Mouse (Mus musculus) monocyte, adult 5-6 weeks (primary cell): Measurements from ENCODE around the gene Spata13. TPM values are rescaled to one million over a fixed set of nuclear protein-coding genes. Genes with fewer than 3 reads are reported as not detected.

Experiments
- ATAC-seq: fragments of 153-309, 156-312 bp; replicated peaks from 2 replicates; pipeline ENCODE4 v1.8.0; 2017; ENCODE audit warnings: mild to moderate bottlenecking; ENCODE audit not compliant: low TSS enrichment, insufficient number of reproducible peaks, severe bottlenecking, poor library complexity, low FRiP score
- total RNA-seq: library from RNA; stranded (forward); fragments of 200-1000, 200-491, 200-594 nt; gene quantifications from 3 replicates; pipeline ENCODE4 v1.2.3, GENCODE M21; 2017

Gene Spata13
- total RNA-seq, 1 experiment from 2014 or later, result 207 TPM

- no peak for ATAC-seq
Measured at GRCm38 (mm10) chr14:60664641-60665040, 30.8 kb downstream of the Spata13 start.

GRCm38 (mm10) chr14:60665263-60665662 lies 31.5 kb downstream of the Spata13 start:
- ATAC-seq, result no peak

- peak; percentile 53 for ATAC-seq
Measured at GRCm38 (mm10) chr14:60666252-60666651, 32.5 kb downstream of the Spata13 start.

- no peak for ATAC-seq
Measured at GRCm38 (mm10) chr14:60670191-60670590, 36.4 kb downstream of the Spata13 start.

GRCm38 (mm10) chr14:60671504-60671903 lies 37.7 kb downstream of the Spata13 start:
- ATAC-seq, result no peak

- no peak for ATAC-seq
Measured at GRCm38 (mm10) chr14:60675697-60676096, 41.9 kb downstream of the Spata13 start.

- ATAC-seq, result no peak
Measured at GRCm38 (mm10) chr14:60676625-60677314, 43.0 kb downstream of the Spata13 start.

GRCm38 (mm10) chr14:60682361-60683023 lies 48.7 kb downstream of the Spata13 start:
- ATAC-seq, result no peak

- no peak for ATAC-seq
Measured at GRCm38 (mm10) chr14:60683989-60684388, 50.2 kb downstream of the Spata13 start.

- ATAC-seq, result no peak
Measured at GRCm38 (mm10) chr14:60686733-60687132, 52.9 kb downstream of the Spata13 start.

- no peak for ATAC-seq
Measured at GRCm38 (mm10) chr14:60687241-60687640, 53.4 kb downstream of the Spata13 start.

GRCm38 (mm10) chr14:60688509-60689205 lies 54.9 kb downstream of the Spata13 start:
- ATAC-seq, result 0 out of 2 replicates have a peak, but pooled peaks have one; percentile 23

- no peak for ATAC-seq
Measured at GRCm38 (mm10) chr14:60689768-60690167, 56.0 kb downstream of the Spata13 start.

- ATAC-seq, result no peak
Measured at GRCm38 (mm10) chr14:60690631-60691030, 56.8 kb downstream of the Spata13 start.

- no peak for ATAC-seq
Measured at GRCm38 (mm10) chr14:60693122-60693536, 59.3 kb downstream of the Spata13 start.

GRCm38 (mm10) chr14:60693666-60694065 lies 59.9 kb downstream of the Spata13 start:
- no peak for ATAC-seq

GRCm38 (mm10) chr14:60694215-60694997 lies 60.6 kb downstream of the Spata13 start:
- no peak for ATAC-seq

- no peak for ATAC-seq
Measured at GRCm38 (mm10) chr14:60697351-60697750, 63.5 kb downstream of the Spata13 start.

- no peak for ATAC-seq
Measured at GRCm38 (mm10) chr14:60698980-60699379, 65.2 kb downstream of the Spata13 start.
